Mouse (Mus musculus): ENCODE data around the gene Ccl19. TPM values are rescaled to one million over a fixed set of nuclear protein-coding genes. Genes with fewer than 3 reads are reported as not detected.

Gene Ccl19
- not detected for polyA plus RNA-seq (2017; shearing (Covaris generic))

DNA sequence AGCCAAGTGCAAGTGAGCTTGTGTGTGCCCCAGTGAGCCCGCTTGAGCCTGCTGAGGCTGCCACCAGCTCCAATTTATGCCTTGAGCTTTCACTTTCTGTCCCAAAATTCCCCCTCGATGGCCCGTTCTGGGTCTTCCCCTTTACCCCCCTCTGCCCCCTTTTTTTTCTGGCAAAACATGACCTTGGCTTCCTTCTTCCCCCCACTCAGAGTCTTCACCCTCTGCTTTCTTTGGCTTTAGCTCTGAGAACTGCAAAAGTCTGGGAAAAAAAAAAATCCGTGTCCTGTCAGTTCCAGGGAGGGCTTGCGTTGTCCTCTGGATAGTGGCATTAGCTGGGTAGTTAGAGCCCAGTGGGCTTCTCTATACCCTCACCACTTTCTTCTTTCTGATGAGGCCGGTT lies at the start of gene Ccl19:
Gene Ccl19, minus strand, starts transcription at position 101 of the 400 bp plus-strand sequence.

DNA sequence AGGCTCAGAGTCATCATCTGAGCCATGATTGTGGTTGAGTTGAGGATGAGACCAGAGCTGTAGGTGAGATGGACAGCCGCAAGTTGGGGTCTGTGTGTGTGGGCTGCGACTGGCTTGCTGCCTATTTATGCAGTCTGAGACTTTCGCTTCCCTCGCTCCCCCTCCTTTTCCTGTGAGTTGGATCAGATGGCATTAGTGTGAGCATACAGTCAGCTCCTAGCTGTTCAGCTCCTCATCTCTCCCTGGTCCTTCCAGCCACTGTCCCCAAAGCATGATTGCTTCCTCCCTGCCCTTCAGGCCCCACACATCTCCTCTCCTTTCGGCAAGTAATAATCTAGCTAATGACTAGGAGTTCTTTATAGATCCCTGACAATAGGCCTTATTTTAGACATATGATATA lies 17.5 kb upstream of the Ccl19 start, which contains the start of gene Ccl21a:
Gene Ccl21a, minus strand, starts transcription at position 101 of the 400 bp plus-strand sequence.

DNA sequence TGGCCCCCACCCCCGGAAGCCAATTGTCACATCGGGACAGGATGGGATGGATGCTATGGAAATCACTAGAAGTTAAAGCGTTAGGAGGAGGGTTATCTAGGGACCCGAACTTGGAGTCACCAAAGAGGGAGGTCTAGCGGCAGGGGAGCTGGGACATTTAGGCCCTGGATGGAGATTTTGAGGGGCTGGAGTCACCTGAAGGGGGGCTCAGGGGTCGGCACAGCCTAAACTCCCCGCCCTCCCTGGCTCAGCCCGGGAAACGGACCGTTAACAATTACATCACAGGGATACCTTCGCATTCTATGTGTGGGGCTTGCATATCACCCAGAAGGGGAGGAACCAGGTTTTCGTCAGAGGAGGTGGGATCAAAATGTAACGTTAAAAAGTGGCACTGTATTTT lies 21.1 kb downstream of the Ccl19 start, which contains the start of gene 4930578G10Rik:
Gene 4930578G10Rik, plus strand, starts transcription at position 301 of the 400 bp plus-strand sequence.

Other genes starting within 250 kb of the Ccl19 start
- gene Fam205a2, start 228.4 kb downstream of the Ccl19 start, polyA plus RNA-seq (2017; shearing (Covaris generic)): not detected
- not detected for gene Gm10591, start 144.4 kb downstream of the Ccl19 start, polyA plus RNA-seq (2017; shearing (Covaris generic))
- gene Gm2564, start 126.9 kb downstream of the Ccl19 start, polyA plus RNA-seq (2017; shearing (Covaris generic)): not detected
- gene Ccl27b, start 101.3 kb downstream of the Ccl19 start, polyA plus RNA-seq (2017; shearing (Covaris generic)): not detected
- not detected for gene Il11ra2, start 94.7 kb downstream of the Ccl19 start, polyA plus RNA-seq (2017; shearing (Covaris generic))
- gene 4930578G10Rik, start 21.0 kb downstream of the Ccl19 start, polyA plus RNA-seq (2017; shearing (Covaris generic)): not detected
- gene Ccl21a, start 17.4 kb upstream of the Ccl19 start, polyA plus RNA-seq (2017; shearing (Covaris generic)): not detected
- gene Fam205a1, start 97.3 kb upstream of the Ccl19 start, polyA plus RNA-seq (2017; shearing (Covaris generic)): not detected
- gene Gm12394, start 100.2 kb upstream of the Ccl19 start, polyA plus RNA-seq (2017; shearing (Covaris generic)): 0.15 TPM
- gene Fam205c, start 117.7 kb upstream of the Ccl19 start, polyA plus RNA-seq (2017; shearing (Covaris generic)): not detected
- gene Phf24, start 160.1 kb upstream of the Ccl19 start, polyA plus RNA-seq (2017; shearing (Covaris generic)): 0.51 TPM
- gene Dnajb5, start 193.2 kb upstream of the Ccl19 start, polyA plus RNA-seq (2017; shearing (Covaris generic)): 17.1 TPM
- gene 1700022I11Rik, start 213.0 kb upstream of the Ccl19 start, polyA plus RNA-seq (2017; shearing (Covaris generic)): not detected
- gene Vcp, start 243.9 kb upstream of the Ccl19 start, polyA plus RNA-seq (2017; shearing (Covaris generic)): 260 TPM